Mouse (Mus musculus) hindbrain, postnatal 0 days (tissue): Measurements from ENCODE around the gene Trim2. TPM values are rescaled to one million over a fixed set of nuclear protein-coding genes. Genes with fewer than 3 reads are reported as not detected.

ENCODE experiments used
- ATAC-seq: fragments of 200-750 bp; cut with Nextera tagmentation; 2 replicates; pipeline ENCODE4 v1.8.0; 2017; ENCODE audit warnings: mild to moderate bottlenecking, moderate TSS enrichment, moderate library complexity
- DNase-seq: peaks from one replicate; pipeline ENCODE4 v3.0.0-alpha.2; 2015; ENCODE audit warnings: low spot score
- H3K27ac ChIP-seq: fragments of 300-500 bp; sonication (generic); 2 replicates; pipeline ENCODE4 v1.5.1; 2014; ENCODE audit warnings: mild to moderate bottlenecking
- H3K27me3 ChIP-seq: fragments of 300-500 bp; sonication (generic); 2 replicates; pipeline ENCODE4 v1.6.1; 2014; ENCODE audit warnings: low read length, mixed read lengths; ENCODE audit not compliant: insufficient read depth
- H3K36me3 ChIP-seq: fragments of 300-500 bp; sonication (generic); 2 replicates; pipeline ENCODE4 v1.6.1; 2014; ENCODE audit warnings: low read length, mixed read lengths; ENCODE audit not compliant: insufficient read depth
- H3K4me1 ChIP-seq: fragments of 300-500 bp; sonication (generic); 2 replicates; pipeline ENCODE4 v1.6.1; 2014; ENCODE audit warnings: antibody characterized with exemption, low read length, mixed read lengths; ENCODE audit not compliant: insufficient read depth
- H3K4me2 ChIP-seq: fragments of 300-500 bp; sonication (generic); 2 replicates; pipeline ENCODE4 v1.6.1; 2014; ENCODE audit warnings: low read depth, mild to moderate bottlenecking, low read length, moderate library complexity, mixed read lengths
- H3K4me3 ChIP-seq: fragments of 300-500 bp; sonication (generic); 2 replicates; pipeline ENCODE4 v1.5.1; 2014; ENCODE audit warnings: low read length
- H3K9ac ChIP-seq: fragments of 300-500 bp; sonication (generic); replicated peaks from 2 replicates; pipeline ENCODE4 v1.6.1; 2014; ENCODE audit warnings: mild to moderate bottlenecking, low read length, moderate library complexity, mixed read lengths
- H3K9me3 ChIP-seq: fragments of 300-500 bp; sonication (generic); 2 replicates; pipeline ENCODE4 v1.6.1; 2016; ENCODE audit warnings: low read length, mixed read lengths
- CTCF ChIP-seq: IDR thresholded peaks from 2 replicates; pipeline ENCODE4 v1.5.1; 2016; ENCODE audit warnings: antibody characterized with exemption, control low read depth, low read depth
- WGBS: fragments of 180-500 bp; shearing (Covaris S2); extraction: QIAGEN DNeasy Blood & Tissue Kit; methylation state at CpG from one replicate; pipeline ENCODE4 v1.1.7; 2014; 5-methylcytosine and 5-hydroxymethylcytosine counted together
- polyA plus RNA-seq: library from polyadenylated mRNA; unstranded; fragments of >200 nt; fragmentation: Nextera tagmentation; extraction: Ambion mirVana; gene quantifications from 2 replicates; pipeline ENCODE4 v1.2.1, GENCODE M21; 2015
- total RNA-seq: library from RNA; depleted of rRNA; stranded (reverse); fragments of >200 nt; gene quantifications from 2 replicates; pipeline ENCODE4 v1.2.3, GENCODE M21; 2014

The Trim2 gene
- total and polyA plus RNA-seq, 2 experiments from 2014 or later = 130 to 236 TPM

GRCm38 (mm10) chr3:84302273-84302672 is 4.4 kb downstream of the Trim2 start:
- Histone ChIP-seq H3K27me3 (no peaks in the 10 kb centered on the region), H3K36me3 (no peaks in the 10 kb centered on the region), H3K4me2 (peak overlapping the region; percentile 83), H3K9ac (no peak overlapping the region), H3K27ac (no peak overlapping the region), H3K4me3 (no peak overlapping the region; the same call in 1 of the 2 replicates), H3K4me1 (peaks cover 11% of the 10 kb centered on the region; the same call in 1 of the 2 replicates), H3K9me3 (no peaks in the 10 kb centered on the region)
- DNase-seq (peak; percentile 76), ATAC-seq (no peak)
- 6% methylated on average over 4 of the region's 4 CpGs for WGBS
- TF ChIP-seq CTCF = peak; percentile 75

GRCm38 (mm10) chr3:84301674-84302073 is 5.0 kb downstream of the Trim2 start:
- Histone ChIP-seq H3K4me2 (peak overlapping the region; percentile 83), H3K27me3 (no peaks in the 10 kb centered on the region), H3K9ac (no peak overlapping the region), H3K27ac (no peak overlapping the region), H3K4me1 (peaks cover 11% of the 10 kb centered on the region; the same call in 1 of the 2 replicates), H3K9me3 (no peaks in the 10 kb centered on the region), H3K4me3 (no peak overlapping the region), H3K36me3 (no peaks in the 10 kb centered on the region)
- ATAC-seq (no peak), DNase-seq (no peak)
- WGBS = 71% methylated on average over 4 of the region's 4 CpGs
- no peak for TF ChIP-seq CTCF

GRCm38 (mm10) chr3:84298186-84298585 is 8.5 kb downstream of the Trim2 start:
- 60% methylated on average over 3 of the region's 3 CpGs for WGBS
- Histone ChIP-seq H3K4me1 (peaks cover 4% of the 10 kb centered on the region; the same call in 1 of the 2 replicates), H3K36me3 (no peaks in the 10 kb centered on the region), H3K27ac (no peak overlapping the region), H3K9me3 (no peaks in the 10 kb centered on the region), H3K9ac (no peak overlapping the region), H3K4me2 (no peak overlapping the region), H3K27me3 (no peaks in the 10 kb centered on the region), H3K4me3 (no peak overlapping the region)
- DNase-seq = no peak
- no peak for ATAC-seq
- TF ChIP-seq CTCF = no peak

GRCm38 (mm10) chr3:84296676-84297075 is 10.0 kb downstream of the Trim2 start:
- no peaks in the 10 kb centered on the region for H3K4me1 ChIP-seq
- H3K36me3 ChIP-seq = no peaks in the 10 kb centered on the region
- ATAC-seq (no peak), DNase-seq (no peak)
- H3K9ac ChIP-seq = no peak overlapping the region
- 55% methylated on average over 2 of the region's 2 CpGs for WGBS
- H3K4me2 ChIP-seq = no peak overlapping the region
- H3K4me3 ChIP-seq = no peak overlapping the region
- no peak overlapping the region for H3K27ac ChIP-seq
- no peaks in the 10 kb centered on the region for H3K27me3 ChIP-seq
- TF ChIP-seq CTCF = no peak
- no peaks in the 10 kb centered on the region for H3K9me3 ChIP-seq

- Histone ChIP-seq H3K4me1 (no peaks in the 10 kb centered on the region), H3K27me3 (no peaks in the 10 kb centered on the region), H3K4me2 (no peak overlapping the region), H3K9ac (no peak overlapping the region), H3K27ac (no peak overlapping the region), H3K4me3 (no peak overlapping the region), H3K9me3 (no peaks in the 10 kb centered on the region), H3K36me3 (no peaks in the 10 kb centered on the region)
- no peak for TF ChIP-seq CTCF
- no peak for ATAC-seq
- WGBS = 63% methylated on average over 9 of the region's 9 CpGs
- no peak for DNase-seq
Observed at GRCm38 (mm10) chr3:84294734-84295133, 11.9 kb downstream of the Trim2 start.

- Histone ChIP-seq H3K9ac (no peak overlapping the region), H3K27ac (no peak overlapping the region), H3K4me3 (no peak overlapping the region), H3K9me3 (no peaks in the 10 kb centered on the region), H3K4me1 (no peaks in the 10 kb centered on the region), H3K4me2 (no peak overlapping the region; the same call in 1 of the 2 replicates), H3K36me3 (no peaks in the 10 kb centered on the region), H3K27me3 (no peaks in the 10 kb centered on the region)
- TF ChIP-seq CTCF = no peak
- no peak for DNase-seq
- no peak for ATAC-seq
- 55% methylated on average over 13 of the region's 13 CpGs for WGBS
Observed at GRCm38 (mm10) chr3:84293666-84294595, 12.7 kb downstream of the Trim2 start.

GRCm38 (mm10) chr3:84292238-84292637 is 14.4 kb downstream of the Trim2 start:
- no peaks in the 10 kb centered on the region for H3K4me1 ChIP-seq
- no peak overlapping the region for H3K4me3 ChIP-seq
- DNase-seq (no peak), ATAC-seq (0 out of 2 replicates have a peak, but pooled peaks have one; percentile 58)
- no peak overlapping the region for H3K9ac ChIP-seq
- H3K36me3 ChIP-seq = no peaks in the 10 kb centered on the region
- H3K27ac ChIP-seq = no peak overlapping the region
- no peak for TF ChIP-seq CTCF
- no peaks in the 10 kb centered on the region for H3K9me3 ChIP-seq
- H3K27me3 ChIP-seq = no peaks in the 10 kb centered on the region
- WGBS = 70% methylated on average over 5 of the region's 5 CpGs
- H3K4me2 ChIP-seq = no peak overlapping the region
